In the genomic region with DNA sequence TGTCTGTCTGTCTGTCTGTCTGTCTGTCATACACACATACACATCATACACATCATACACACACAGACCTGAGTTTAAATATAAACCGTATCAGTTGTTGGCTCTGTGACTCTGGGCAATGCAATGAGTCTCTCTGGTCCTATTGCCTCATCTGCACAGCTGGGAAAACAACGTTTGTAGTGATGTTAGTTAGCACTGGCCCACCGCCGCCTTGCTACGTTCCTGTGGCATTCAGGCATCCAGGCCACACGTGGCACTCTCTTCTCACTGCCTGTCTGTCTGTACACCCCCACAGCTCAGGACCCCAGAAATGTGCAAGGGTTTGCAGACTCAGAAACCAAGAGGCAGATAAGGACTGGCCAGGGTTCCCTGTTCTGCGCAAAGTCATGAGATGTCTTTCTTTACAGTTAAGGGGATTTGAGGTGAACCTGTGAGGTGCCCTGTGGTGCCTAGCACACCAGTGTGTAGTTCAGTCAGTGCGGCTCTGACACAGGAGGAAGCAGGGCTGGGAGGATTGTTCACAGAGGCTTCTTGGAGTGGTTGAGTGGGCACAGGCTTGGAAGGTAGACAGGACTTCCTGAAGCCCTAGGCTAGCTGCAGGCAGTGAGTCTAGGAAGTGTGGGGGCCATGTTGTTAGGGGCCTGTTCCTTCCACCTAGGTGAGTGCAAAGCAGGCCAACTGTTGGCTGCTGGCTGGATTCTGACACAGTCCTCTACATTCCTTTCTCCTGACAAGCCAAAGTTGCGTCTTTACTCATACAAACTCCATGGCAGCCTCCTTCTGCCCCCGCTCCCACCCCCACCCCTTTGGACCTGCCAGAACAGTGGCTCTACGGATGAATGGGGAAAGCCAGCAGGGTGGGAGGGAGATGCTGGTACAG, we compare ENCODE assay signal across 17 mouse cellular contexts. TPM values are rescaled to one million over a fixed set of nuclear protein-coding genes. Genes with fewer than 3 reads are reported as not detected.
A peak's percentile ranks its signal among the peaks of the same experiment; 100 is the strongest.
DNase-seq lines count a peak whose midpoint lies in the region; ATAC-seq and TF ChIP-seq lines count a peak whose summit lies in the region.
"Had no signal": no experiment of that assay in that cellular context is flagged by ENCODE, and none has a peak within 500 bp of the region (broad histone marks: within the 10 kb centered on the region; RNA-seq: fewer than 3 reads in every experiment).

No protein-coding gene starts in this region.

- H3K4me2 ChIP-seq in heart, embryonic 14.5 days (ENCODE audit: low read length), result peak overlapping the region; percentile 52
- H3K4me2 ChIP-seq in lung, embryonic 15.5 days, result no peak overlapping the region
- H3K4me2 ChIP-seq in embryonic facial prominence, embryonic 15.5 days (replicated peaks), result 0 out of 2 replicates have a peak overlapping the region, but pooled peaks have one; percentile 34
- peak overlapping the region; percentile 5; the same call in 1 of the 2 replicates for H3K4me2 ChIP-seq in stomach, postnatal 0 days (replicated peaks; ENCODE audit: low read depth)
- H3K4me2 ChIP-seq in intestine, postnatal 0 days (replicated peaks; ENCODE audit: low read depth), result no peak overlapping the region
- H3K4me2 ChIP-seq: embryonic facial prominence, embryonic 12.5 days; limb, embryonic 12.5 days; midbrain, embryonic 11.5 days; neural tube, embryonic 15.5 days had no signal

- no peak for TF ChIP-seq CTCF in stomach, postnatal 0 days (IDR thresholded peaks at IDR 0.05; ENCODE audit: low read depth)
- TF ChIP-seq CTCF in intestine, postnatal 0 days (IDR thresholded peaks at IDR 0.05; ENCODE audit: low read depth), result no peak

- no peak for ATAC-seq in heart, embryonic 14.5 days (ENCODE audit: insufficient number of reproducible peaks, insufficient read depth, low FRiP score, low read depth)
- ATAC-seq in lung, embryonic 15.5 days (ENCODE audit: borderline replicate concordance, extremely low read depth, low FRiP score, low TSS enrichment), result no peak
- no peak for ATAC-seq in embryonic facial prominence, embryonic 15.5 days (ENCODE audit: insufficient number of reproducible peaks, low FRiP score, low TSS enrichment, low read depth)
- ATAC-seq in stomach, postnatal 0 days (ENCODE audit: low FRiP score, low TSS enrichment), result no peak
- no peak for ATAC-seq in intestine, postnatal 0 days
- ATAC-seq: forebrain, embryonic 14.5 days had no signal

- H3K4me1 ChIP-seq in heart, embryonic 14.5 days (ENCODE audit: control insufficient read depth in 2 of 2, insufficient read depth in 2 of 2, low read length in 2 of 2), result peaks cover 74 to 82% of the 10 kb centered on the region in 2 experiments
- H3K4me1 ChIP-seq in lung, embryonic 15.5 days, result peaks cover 79% of the 10 kb centered on the region
- H3K4me1 ChIP-seq in embryonic facial prominence, embryonic 15.5 days, result peaks cover 80% of the 10 kb centered on the region
- peaks cover 18% of the 10 kb centered on the region for H3K4me1 ChIP-seq in stomach, postnatal 0 days (replicated peaks; ENCODE audit: control insufficient read depth, insufficient read depth)
- peaks cover 7% of the 10 kb centered on the region; the same call in 1 of the 2 replicates for H3K4me1 ChIP-seq in intestine, postnatal 0 days (replicated peaks; ENCODE audit: control insufficient read depth, insufficient read depth, low read length)

- 56% methylated on average over 11 of the region's 11 CpGs for WGBS in heart, embryonic 14.5 days
- WGBS in lung, embryonic 15.5 days, result 51% methylated on average over 11 of the region's 11 CpGs
- WGBS in embryonic facial prominence, embryonic 15.5 days, result 60% methylated on average over 11 of the region's 11 CpGs
- WGBS in stomach, postnatal 0 days, result 68% methylated on average over 11 of the region's 11 CpGs
- WGBS in intestine, postnatal 0 days, result 76% methylated on average over 11 of the region's 11 CpGs

- no peak overlapping the region for H3K4me3 ChIP-seq in heart, embryonic 14.5 days (ENCODE audit: control insufficient read depth in 1 of 2, insufficient read depth in 1 of 2, low read depth in 1 of 2, low read length in 2 of 2)
- no peak overlapping the region for H3K4me3 ChIP-seq in lung, embryonic 15.5 days
- peak overlapping the region; percentile 24 for H3K4me3 ChIP-seq in embryonic facial prominence, embryonic 15.5 days (replicated peaks)
- no peak overlapping the region for H3K4me3 ChIP-seq in stomach, postnatal 0 days (ENCODE audit: low read depth, low read length)
- H3K4me3 ChIP-seq in intestine, postnatal 0 days (ENCODE audit: low read depth, low read length), result no peak overlapping the region
- H3K4me3 ChIP-seq: embryonic facial prominence, embryonic 12.5 days; layer of hippocampus, adult 2 months; limb, embryonic 12.5 days; neural tube, embryonic 15.5 days had no signal

- no peaks in the 10 kb centered on the region for H3K9me3 ChIP-seq in heart, embryonic 14.5 days (ENCODE audit: control insufficient read depth, low read length)
- no peaks in the 10 kb centered on the region for H3K9me3 ChIP-seq in lung, embryonic 15.5 days
- H3K9me3 ChIP-seq in embryonic facial prominence, embryonic 15.5 days (replicated peaks), result no peaks in the 10 kb centered on the region
- no peaks in the 10 kb centered on the region for H3K9me3 ChIP-seq in stomach, postnatal 0 days (ENCODE audit: control insufficient read depth, low read length)
- H3K9me3 ChIP-seq in intestine, postnatal 0 days (ENCODE audit: control insufficient read depth), result no peaks in the 10 kb centered on the region
- H3K9me3 ChIP-seq: embryonic facial prominence, embryonic 12.5 days; limb, embryonic 12.5 days; neural tube, embryonic 15.5 days had no signal

- TF ChIP-seq EP300 in stomach, postnatal 0 days (optimal IDR thresholded peaks at IDR 0.05), result no peak

- peak overlapping the region; percentile 68 for H3K9ac ChIP-seq in heart, embryonic 14.5 days (ENCODE audit: low read length)
- H3K9ac ChIP-seq in lung, embryonic 15.5 days, result no peak overlapping the region
- H3K9ac ChIP-seq in embryonic facial prominence, embryonic 15.5 days, result no peak overlapping the region
- no peak overlapping the region; the same call in 1 of the 2 replicates for H3K9ac ChIP-seq in stomach, postnatal 0 days (ENCODE audit: low read length)
- no peak overlapping the region for H3K9ac ChIP-seq in intestine, postnatal 0 days (ENCODE audit: low read depth, low read length)
- H3K9ac ChIP-seq: embryonic facial prominence, embryonic 12.5 days; limb, embryonic 12.5 days; neural tube, embryonic 15.5 days had no signal

- H3K27me3 ChIP-seq in heart, embryonic 14.5 days (ENCODE audit: control insufficient read depth, insufficient read depth, low read length), result no peaks in the 10 kb centered on the region
- H3K27me3 ChIP-seq in lung, embryonic 15.5 days, result no peaks in the 10 kb centered on the region
- no peaks in the 10 kb centered on the region for H3K27me3 ChIP-seq in embryonic facial prominence, embryonic 15.5 days
- no peaks in the 10 kb centered on the region for H3K27me3 ChIP-seq in stomach, postnatal 0 days (ENCODE audit: control insufficient read depth, insufficient read depth, low read length)
- H3K27me3 ChIP-seq in intestine, postnatal 0 days (replicated peaks; ENCODE audit: control insufficient read depth, insufficient read depth, low read length), result no peaks in the 10 kb centered on the region
- H3K27me3 ChIP-seq: neural tube, embryonic 15.5 days had no signal

- no peak for DNase-seq in heart, adult 8-10 months (ENCODE audit: low spot score)
- no peak for DNase-seq in lung, postnatal 25 days (ENCODE audit: low spot score)
- no peak for DNase-seq in stomach, postnatal 0 days (ENCODE audit: low spot score)
- DNase-seq in ovary, postnatal 10 days (ENCODE audit: low spot score), result no peak
- DNase-seq: cerebellum, adult 11-12 months; thymus, postnatal 14 days had no signal

- H3K27ac ChIP-seq in heart, embryonic 14.5 days (replicated peaks in 1 of 2; ENCODE audit: control insufficient read depth in 1 of 2, insufficient read depth in 1 of 2, low read depth in 2 of 2, low read length in 2 of 2), result peak overlapping the region; percentile 85 to 97
- H3K27ac ChIP-seq in lung, embryonic 15.5 days, result peak overlapping the region; percentile 91
- H3K27ac ChIP-seq in embryonic facial prominence, embryonic 15.5 days (replicated peaks), result peak overlapping the region; percentile 86; the same call in 1 of the 2 replicates
- H3K27ac ChIP-seq in stomach, postnatal 0 days (replicated peaks), result peak overlapping the region; percentile 87
- no peak overlapping the region for H3K27ac ChIP-seq in intestine, postnatal 0 days (ENCODE audit: low read depth, low read length)
- H3K27ac ChIP-seq: embryonic facial prominence, embryonic 12.5 days; layer of hippocampus, adult 2 months; limb, embryonic 12.5 days; neural tube, embryonic 15.5 days had no signal

- 0 out of 2 replicates have a peak, but pooled peaks cover 1% of the 10 kb centered on the region for H3K36me3 ChIP-seq in heart, embryonic 14.5 days (ENCODE audit: control insufficient read depth, insufficient read depth, low read length)
- H3K36me3 ChIP-seq in lung, embryonic 15.5 days, result no peaks in the 10 kb centered on the region
- H3K36me3 ChIP-seq in embryonic facial prominence, embryonic 15.5 days, result no peaks in the 10 kb centered on the region
- no peaks in the 10 kb centered on the region for H3K36me3 ChIP-seq in stomach, postnatal 0 days (ENCODE audit: control insufficient read depth, insufficient read depth, low read length)
- H3K36me3 ChIP-seq in intestine, postnatal 0 days (ENCODE audit: control insufficient read depth, insufficient read depth), result no peaks in the 10 kb centered on the region
- H3K36me3 ChIP-seq: embryonic facial prominence, embryonic 12.5 days; limb, embryonic 12.5 days; neural tube, embryonic 15.5 days had no signal

RNA-seq across cellular contexts. Expression of a gene that starts 1.2 kb away (rescaled TPM):
- 6.9 and 8.0 TPM in 2 replicates for polyA plus RNA-seq in heart, embryonic 14.5 days (2014; fragmentation: Nextera tagmentation; extraction: Ambion mirVana)
- 1 to 10 TPM; 1.5 to 4.7 (median 2.4) TPM for total RNA-seq in heart, adult 8-10 months (2022)
- 1.7 and 2.0 TPM in 2 replicates for polyA plus RNA-seq in lung, embryonic 15.5 days (2015; fragmentation: Nextera tagmentation; extraction: Ambion mirVana)
- polyA plus RNA-seq in embryonic facial prominence, embryonic 15.5 days (2015; fragmentation: Nextera tagmentation; extraction: Ambion mirVana), result 26.9 and 33.5 TPM in 2 replicates
- 63.0 and 75.8 TPM in 2 replicates for polyA plus RNA-seq in stomach, postnatal 0 days (2015; fragmentation: Nextera tagmentation; extraction: Ambion mirVana)
- 0.40 and 0.61 TPM in 2 replicates for polyA plus RNA-seq in intestine, postnatal 0 days (2015; fragmentation: Nextera tagmentation; extraction: Ambion mirVana)
- polyA plus RNA-seq: forebrain, embryonic 14.5 days; midbrain, embryonic 11.5 days had no signal

RNA-seq across cellular contexts. Expression of a gene that starts 42.1 kb away (rescaled TPM):
- polyA plus RNA-seq in heart, embryonic 14.5 days (2014; fragmentation: Nextera tagmentation; extraction: Ambion mirVana), result 10.0 and 13.7 TPM in 2 replicates
- total RNA-seq in heart, adult 8-10 months (2022), result 1 to 10 TPM; 1.4 to 3.6 (median 2.7) TPM
- 152 and 158 TPM in 2 replicates for polyA plus RNA-seq in lung, embryonic 15.5 days (2015; fragmentation: Nextera tagmentation; extraction: Ambion mirVana)
- 86.5 and 93.4 TPM in 2 replicates for polyA plus RNA-seq in embryonic facial prominence, embryonic 15.5 days (2015; fragmentation: Nextera tagmentation; extraction: Ambion mirVana)
- 191 and 207 TPM in 2 replicates for polyA plus RNA-seq in stomach, postnatal 0 days (2015; fragmentation: Nextera tagmentation; extraction: Ambion mirVana)
- 86.1 and 89.0 TPM in 2 replicates for polyA plus RNA-seq in intestine, postnatal 0 days (2015; fragmentation: Nextera tagmentation; extraction: Ambion mirVana)
- total RNA-seq: layer of hippocampus, adult 2 months; left cerebral cortex, adult 18-20 months had no signal

Comparison
In these comparisons a context has a peak if more than half of its experiments do, and no peak if none do; other contexts are left out.
1. H3K4me2 ChIP-seq: peak in heart, embryonic 14.5 days (single experiment), embryonic facial prominence, embryonic 15.5 days (single experiment) and stomach, postnatal 0 days (single experiment); none in lung, embryonic 15.5 days (single experiment) and intestine, postnatal 0 days (single experiment).